Mouse (Mus musculus): ENCODE measurements around the gene 1700019N19Rik.

DNA sequence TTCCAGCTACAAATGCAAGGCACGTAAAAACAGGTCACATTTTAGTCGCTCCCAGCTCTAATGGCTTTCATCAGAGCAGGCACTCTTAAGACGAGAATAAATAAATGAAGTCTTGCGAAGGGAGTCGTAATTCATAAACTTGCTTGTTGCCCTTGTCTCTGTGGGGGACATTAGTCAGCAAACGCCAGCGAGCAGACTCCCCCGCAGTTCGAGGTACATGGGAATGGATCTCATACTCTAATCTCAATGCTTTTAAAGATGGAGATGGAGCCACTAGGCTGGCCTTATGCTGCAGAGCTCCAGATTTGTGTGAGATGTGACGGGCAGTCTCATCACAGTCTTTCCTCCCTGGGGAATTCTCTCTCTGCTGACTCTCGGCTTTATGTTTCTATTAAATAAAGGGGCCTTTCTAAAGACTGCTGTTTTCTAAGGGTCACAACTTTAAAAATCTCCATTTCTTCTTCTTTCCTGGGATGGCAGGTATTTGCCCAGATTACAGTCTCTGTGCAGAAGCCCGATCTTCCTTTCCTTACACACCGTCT, 39.4 kb upstream of the 1700019N19Rik start:
- no peak for TF ChIP-seq CTCF (IDR thresholded peaks at IDR 0.05; ENCODE audit: extremely low read depth, insufficient read length, insufficient replicate concordance, low read depth, low read length)
- TF ChIP-seq POLR2A (IDR thresholded peaks at IDR 0.05; ENCODE audit: low read depth, low read length), result no peak
